Mouse (Mus musculus) ES-Bruce4 (cell line): ENCODE data around the gene Myo1c. TPM values are rescaled to one million over a fixed set of nuclear protein-coding genes. Genes with fewer than 3 reads are reported as not detected.

Experiments used
- H3K27ac ChIP-seq: 2 replicates; pipeline ENCODE4 v1.5.1; 2012; ENCODE audit warnings: low read length, inconsistent platforms; ENCODE audit not compliant: insufficient read depth
- H3K27me3 ChIP-seq: 2 replicates; pipeline ENCODE4 v1.6.1; 2012; ENCODE audit warnings: mild to moderate bottlenecking, low read length, inconsistent platforms; ENCODE audit not compliant: control insufficient read depth, poor library complexity, insufficient read depth, severe bottlenecking
- H3K36me3 ChIP-seq: 2 replicates; pipeline ENCODE4 v1.6.1; 2012; ENCODE audit warnings: inconsistent platforms, mild to moderate bottlenecking, low read length, moderate library complexity; ENCODE audit not compliant: control insufficient read depth, poor library complexity, insufficient read depth, severe bottlenecking
- H3K4me1 ChIP-seq: one replicate; pipeline ENCODE4 v1.8.1; 2011; ENCODE audit warnings: low read length; ENCODE audit not compliant: control insufficient read depth, insufficient read depth
- H3K4me3 ChIP-seq: 2 replicates; pipeline ENCODE4 v1.5.1; 2011; ENCODE audit warnings: low read depth, mild to moderate bottlenecking, low read length
- H3K9ac ChIP-seq: 2 replicates; pipeline ENCODE4 v1.6.1; 2012; ENCODE audit warnings: low read depth, mild to moderate bottlenecking, inconsistent platforms; ENCODE audit not compliant: poor library complexity, severe bottlenecking
- H3K9me3 ChIP-seq: replicated peaks from 2 replicates; pipeline ENCODE4 v1.6.1; 2012; ENCODE audit warnings: mild to moderate bottlenecking, low read length, inconsistent platforms; ENCODE audit not compliant: control insufficient read depth, poor library complexity, insufficient read depth, severe bottlenecking
- CTCF ChIP-seq: IDR thresholded peaks from one replicate; pipeline ENCODE4 v1.8.1; 2011; ENCODE audit warnings: low read depth, low read length
- EP300 ChIP-seq: IDR thresholded peaks from 2 replicates; pipeline ENCODE4 v1.6.1; 2011; ENCODE audit warnings: low read depth, low read length; ENCODE audit not compliant: insufficient read depth
- POLR2A ChIP-seq: IDR thresholded peaks from one replicate; pipeline ENCODE4 v1.8.1; 2011; ENCODE audit warnings: low read length; ENCODE audit not compliant: insufficient read depth
- polyA plus RNA-seq: library from polyadenylated mRNA; stranded (reverse); fragments of >200 nt; gene quantifications from 2 replicates; pipeline ENCODE4 v1.2.4, GENCODE M21; 2011; ENCODE audit warnings: low read depth; ENCODE audit not compliant: missing spikeins, insufficient read depth, insufficient read length

Gene Myo1c
- polyA plus RNA-seq, 1 experiment = 82.9 TPM

GRCm38 (mm10) chr11:75651426-75652221 is 1.3 kb downstream of the Myo1c start:
- peak overlapping the region; percentile 63 for H3K27ac ChIP-seq
- no peaks in the 10 kb centered on the region for H3K27me3 ChIP-seq
- H3K9ac ChIP-seq = peak overlapping the region; percentile 77
- peaks cover 4% of the 10 kb centered on the region for H3K4me1 ChIP-seq
- no peaks in the 10 kb centered on the region for H3K36me3 ChIP-seq
- peak overlapping the region; percentile 76 for H3K4me3 ChIP-seq
- TF ChIP-seq POLR2A (no peak), CTCF (no peak), EP300 (0 out of 2 replicates have a peak, but pooled peaks have one; percentile 20)
- no peaks in the 10 kb centered on the region for H3K9me3 ChIP-seq

GRCm38 (mm10) chr11:75652222-75652941 is 2.1 kb downstream of the Myo1c start:
- H3K36me3 ChIP-seq = no peaks in the 10 kb centered on the region; the same call in 1 of the 2 replicates
- TF ChIP-seq CTCF (no peak), POLR2A (no peak), EP300 (no peak)
- no peaks in the 10 kb centered on the region for H3K9me3 ChIP-seq
- peak overlapping the region; percentile 76 for H3K4me3 ChIP-seq
- peaks cover 8% of the 10 kb centered on the region for H3K4me1 ChIP-seq
- H3K27ac ChIP-seq = peak overlapping the region; percentile 63
- peak overlapping the region; percentile 77 for H3K9ac ChIP-seq
- H3K27me3 ChIP-seq = no peaks in the 10 kb centered on the region

GRCm38 (mm10) chr11:75652942-75653684 is 2.8 kb downstream of the Myo1c start:
- Histone ChIP-seq H3K27me3 (no peaks in the 10 kb centered on the region), H3K9me3 (no peaks in the 10 kb centered on the region), H3K36me3 (no peaks in the 10 kb centered on the region; the same call in 1 of the 2 replicates), H3K9ac (peak overlapping the region; percentile 77), H3K4me3 (no peak overlapping the region), H3K4me1 (peaks cover 8% of the 10 kb centered on the region), H3K27ac (peak overlapping the region; percentile 62)
- TF ChIP-seq POLR2A (no peak), EP300 (no peak), CTCF (peak; percentile 12)

- H3K9ac ChIP-seq = peak overlapping the region; percentile 77
- peaks cover 8% of the 10 kb centered on the region for H3K4me1 ChIP-seq
- no peaks in the 10 kb centered on the region for H3K27me3 ChIP-seq
- peak overlapping the region; percentile 69 for H3K4me3 ChIP-seq
- peak; percentile 27 for TF ChIP-seq POLR2A
- no peak for TF ChIP-seq EP300
- peak overlapping the region; percentile 62 for H3K27ac ChIP-seq
- no peaks in the 10 kb centered on the region for H3K9me3 ChIP-seq
- H3K36me3 ChIP-seq = no peaks in the 10 kb centered on the region; the same call in 1 of the 2 replicates
Observed at GRCm38 (mm10) chr11:75653781-75654470, 3.6 kb downstream of the Myo1c start.

- no peaks in the 10 kb centered on the region; the same call in 1 of the 2 replicates for H3K36me3 ChIP-seq
- TF ChIP-seq CTCF (no peak), EP300 (no peak), POLR2A (no peak)
- peak overlapping the region; percentile 55 for H3K4me3 ChIP-seq
- peak overlapping the region; percentile 30; the same call in 1 of the 2 replicates for H3K27ac ChIP-seq
- peaks cover 8% of the 10 kb centered on the region for H3K4me1 ChIP-seq
- H3K9ac ChIP-seq = peak overlapping the region; percentile 77
- no peaks in the 10 kb centered on the region for H3K27me3 ChIP-seq
- no peaks in the 10 kb centered on the region for H3K9me3 ChIP-seq
Observed at GRCm38 (mm10) chr11:75654471-75655390, 4.4 kb downstream of the Myo1c start.
